Mouse (Mus musculus): ENCODE results near the gene Cnot8. TPM values are rescaled to one million over a fixed set of nuclear protein-coding genes. Genes with fewer than 3 reads are reported as not detected.

The Cnot8 gene
- polyA plus RNA-seq, 1 experiment from 2014 or later = 96.1 TPM

- Histone ChIP-seq H3K9ac (no peak overlapping the region), H3K4me2 (replicated peaks) (no peak overlapping the region), H3K4me1 (replicated peaks; ENCODE audit: control insufficient read depth, insufficient read depth, low read length) (no peaks in the 10 kb centered on the region), H3K36me3 (replicated peaks; ENCODE audit: control insufficient read depth, insufficient read depth) (peaks cover 94% of the 10 kb centered on the region), H3K4me3 (replicated peaks; ENCODE audit: low read length) (no peak overlapping the region), H3K9me3 (ENCODE audit: control insufficient read depth, low read length) (no peaks in the 10 kb centered on the region), H3K27ac (no peak overlapping the region), H3K27me3 (ENCODE audit: control insufficient read depth, insufficient read depth, low read length) (no peaks in the 10 kb centered on the region)
- DNase-seq (ENCODE audit: low spot score) (no peak), ATAC-seq (ENCODE audit: low FRiP score) (no peak)
- WGBS = 95% methylated on average over 9 of the region's 9 CpGs
Observed at GRCm38 (mm10) chr11:58121351-58121750, 17.4 kb downstream of the Cnot8 start.

- 85% methylated on average over 2 of the region's 2 CpGs for WGBS
- H3K4me2 ChIP-seq (replicated peaks) = no peak overlapping the region
- no peaks in the 10 kb centered on the region for H3K27me3 ChIP-seq (ENCODE audit: control insufficient read depth, insufficient read depth, low read length)
- H3K27ac ChIP-seq = no peak overlapping the region
- no peaks in the 10 kb centered on the region for H3K4me1 ChIP-seq (replicated peaks; ENCODE audit: control insufficient read depth, insufficient read depth, low read length)
- H3K9ac ChIP-seq = no peak overlapping the region
- no peaks in the 10 kb centered on the region for H3K9me3 ChIP-seq (ENCODE audit: control insufficient read depth, low read length)
- peaks cover 95% of the 10 kb centered on the region for H3K36me3 ChIP-seq (replicated peaks; ENCODE audit: control insufficient read depth, insufficient read depth)
- ATAC-seq (ENCODE audit: low FRiP score) (no peak), DNase-seq (ENCODE audit: low spot score) (no peak)
- H3K4me3 ChIP-seq (replicated peaks; ENCODE audit: low read length) = no peak overlapping the region
Observed at GRCm38 (mm10) chr11:58123711-58124110, 19.8 kb downstream of the Cnot8 start.

GRCm38 (mm10) chr11:58125021-58125420 lies 21.1 kb downstream of the Cnot8 start:
- WGBS = 87% methylated on average over 11 of the region's 11 CpGs
- Histone ChIP-seq H3K27ac (no peak overlapping the region), H3K4me3 (replicated peaks; ENCODE audit: low read length) (no peak overlapping the region), H3K9ac (no peak overlapping the region), H3K36me3 (replicated peaks; ENCODE audit: control insufficient read depth, insufficient read depth) (peaks cover 98% of the 10 kb centered on the region), H3K9me3 (ENCODE audit: control insufficient read depth, low read length) (no peaks in the 10 kb centered on the region), H3K27me3 (ENCODE audit: control insufficient read depth, insufficient read depth, low read length) (no peaks in the 10 kb centered on the region), H3K4me1 (replicated peaks; ENCODE audit: control insufficient read depth, insufficient read depth, low read length) (no peaks in the 10 kb centered on the region), H3K4me2 (replicated peaks) (no peak overlapping the region)
- no peak for ATAC-seq (ENCODE audit: low FRiP score)
- DNase-seq (ENCODE audit: low spot score) = no peak

- H3K4me2 ChIP-seq (replicated peaks) = no peak overlapping the region
- DNase-seq (ENCODE audit: low spot score) = peak; percentile 73
- no peaks in the 10 kb centered on the region for H3K27me3 ChIP-seq (ENCODE audit: control insufficient read depth, insufficient read depth, low read length)
- no peaks in the 10 kb centered on the region for H3K4me1 ChIP-seq (replicated peaks; ENCODE audit: control insufficient read depth, insufficient read depth, low read length)
- 68% methylated on average over 7 of the region's 7 CpGs for WGBS
- H3K9ac ChIP-seq = no peak overlapping the region
- ATAC-seq (ENCODE audit: low FRiP score) = no peak
- H3K27ac ChIP-seq = no peak overlapping the region
- no peaks in the 10 kb centered on the region for H3K9me3 ChIP-seq (ENCODE audit: control insufficient read depth, low read length)
- H3K4me3 ChIP-seq (replicated peaks; ENCODE audit: low read length) = no peak overlapping the region
- H3K36me3 ChIP-seq (replicated peaks; ENCODE audit: control insufficient read depth, insufficient read depth) = peaks cover 98% of the 10 kb centered on the region
Observed at GRCm38 (mm10) chr11:58126397-58127160, 22.6 kb downstream of the Cnot8 start.

GRCm38 (mm10) chr11:58127544-58127943 lies 23.6 kb downstream of the Cnot8 start:
- ATAC-seq (ENCODE audit: low FRiP score) (no peak), DNase-seq (ENCODE audit: low spot score) (no peak)
- Histone ChIP-seq H3K9me3 (ENCODE audit: control insufficient read depth, low read length) (no peaks in the 10 kb centered on the region), H3K4me2 (replicated peaks) (no peak overlapping the region), H3K27me3 (ENCODE audit: control insufficient read depth, insufficient read depth, low read length) (no peaks in the 10 kb centered on the region), H3K4me3 (replicated peaks; ENCODE audit: low read length) (no peak overlapping the region), H3K36me3 (replicated peaks; ENCODE audit: control insufficient read depth, insufficient read depth) (peaks cover 100% of the 10 kb centered on the region), H3K27ac (no peak overlapping the region), H3K4me1 (replicated peaks; ENCODE audit: control insufficient read depth, insufficient read depth, low read length) (no peaks in the 10 kb centered on the region), H3K9ac (no peak overlapping the region)
- WGBS = 81% methylated on average over 2 of the region's 2 CpGs

GRCm38 (mm10) chr11:58129302-58129843 lies 25.4 kb downstream of the Cnot8 start:
- Histone ChIP-seq H3K9me3 (ENCODE audit: control insufficient read depth, low read length) (no peaks in the 10 kb centered on the region), H3K36me3 (replicated peaks; ENCODE audit: control insufficient read depth, insufficient read depth) (peaks cover 98% of the 10 kb centered on the region), H3K4me1 (replicated peaks; ENCODE audit: control insufficient read depth, insufficient read depth, low read length) (no peaks in the 10 kb centered on the region), H3K27me3 (ENCODE audit: control insufficient read depth, insufficient read depth, low read length) (no peaks in the 10 kb centered on the region), H3K9ac (no peak overlapping the region), H3K27ac (no peak overlapping the region), H3K4me3 (replicated peaks; ENCODE audit: low read length) (no peak overlapping the region), H3K4me2 (replicated peaks) (no peak overlapping the region)
- WGBS = 93% methylated on average over 6 of the region's 6 CpGs
- no peak for ATAC-seq (ENCODE audit: low FRiP score)
- DNase-seq (ENCODE audit: low spot score) = no peak

- H3K4me1 ChIP-seq (replicated peaks; ENCODE audit: control insufficient read depth, insufficient read depth, low read length) = no peaks in the 10 kb centered on the region
- H3K9me3 ChIP-seq (ENCODE audit: control insufficient read depth, low read length) = no peaks in the 10 kb centered on the region
- no peak overlapping the region for H3K9ac ChIP-seq
- no peak overlapping the region for H3K4me3 ChIP-seq (replicated peaks; ENCODE audit: low read length)
- H3K4me2 ChIP-seq (replicated peaks) = no peak overlapping the region
- no peak for ATAC-seq (ENCODE audit: low FRiP score)
- WGBS = 97% methylated on average over 3 of the region's 3 CpGs
- no peaks in the 10 kb centered on the region for H3K27me3 ChIP-seq (ENCODE audit: control insufficient read depth, insufficient read depth, low read length)
- DNase-seq (ENCODE audit: low spot score) = no peak
- H3K36me3 ChIP-seq (replicated peaks; ENCODE audit: control insufficient read depth, insufficient read depth) = peaks cover 96% of the 10 kb centered on the region
- H3K27ac ChIP-seq = no peak overlapping the region
Observed at GRCm38 (mm10) chr11:58132026-58132425, 28.1 kb downstream of the Cnot8 start.

GRCm38 (mm10) chr11:58134869-58135268 lies 30.9 kb downstream of the Cnot8 start:
- ATAC-seq (ENCODE audit: low FRiP score) (no peak), DNase-seq (ENCODE audit: low spot score) (no peak)
- no peaks in the 10 kb centered on the region for H3K9me3 ChIP-seq (ENCODE audit: control insufficient read depth, low read length)
- no peak overlapping the region for H3K4me3 ChIP-seq (replicated peaks; ENCODE audit: low read length)
- no peaks in the 10 kb centered on the region for H3K27me3 ChIP-seq (ENCODE audit: control insufficient read depth, insufficient read depth, low read length)
- H3K4me2 ChIP-seq (replicated peaks) = no peak overlapping the region
- no peaks in the 10 kb centered on the region for H3K4me1 ChIP-seq (replicated peaks; ENCODE audit: control insufficient read depth, insufficient read depth, low read length)
- H3K27ac ChIP-seq = no peak overlapping the region
- no peak overlapping the region for H3K9ac ChIP-seq
- H3K36me3 ChIP-seq (replicated peaks; ENCODE audit: control insufficient read depth, insufficient read depth) = peaks cover 96% of the 10 kb centered on the region

- ATAC-seq (ENCODE audit: low FRiP score) (no peak), DNase-seq (ENCODE audit: low spot score) (no peak)
- Histone ChIP-seq H3K4me3 (replicated peaks; ENCODE audit: low read length) (no peak overlapping the region), H3K4me1 (replicated peaks; ENCODE audit: control insufficient read depth, insufficient read depth, low read length) (no peaks in the 10 kb centered on the region), H3K27me3 (ENCODE audit: control insufficient read depth, insufficient read depth, low read length) (no peaks in the 10 kb centered on the region), H3K36me3 (replicated peaks; ENCODE audit: control insufficient read depth, insufficient read depth) (peaks cover 96% of the 10 kb centered on the region), H3K9me3 (ENCODE audit: control insufficient read depth, low read length) (no peaks in the 10 kb centered on the region), H3K4me2 (replicated peaks) (no peak overlapping the region), H3K27ac (no peak overlapping the region), H3K9ac (no peak overlapping the region)
Observed at GRCm38 (mm10) chr11:58135296-58135695, 31.3 kb downstream of the Cnot8 start.
